Mouse (Mus musculus) heart, adult 18-20 months (tissue): ENCODE results near the gene Olfr605. TPM values are rescaled to one million over a fixed set of nuclear protein-coding genes. Genes with fewer than 3 reads are reported as not detected.
"Not testable (repeated sequence)": the region's sequence is repeated elsewhere in the genome, so short reads cannot be mapped to it uniquely, and the experiment has no call there.

Experiments
- DNase-seq, 2 experiments: peaks; one replicate each; pipeline ENCODE4 v3.0.0; 2021 to 2022; ENCODE audit warnings: mixed read lengths in 1 of 2
- long read RNA-seq, 2 experiments: library from polyadenylated mRNA; stranded (forward); transcript quantifications; one replicate each; pipeline ENCODE4 v2.0.0; 2021
- microRNA-seq, 2 experiments: library from miRNA; unstranded; fragments of <30 nt; microRNA quantifications; one replicate each; pipeline ENCODE4 v1.2.0; 2022
- total RNA-seq, 2 experiments: library from RNA; stranded (reverse); gene quantifications; 2 replicates each; pipeline ENCODE4 v1.2.3; 2021

Gene Olfr605
- not detected for total RNA-seq
- long read RNA-seq, experiment 1, result 0 reads
- long read RNA-seq, experiment 2, result 0 reads

DNA sequence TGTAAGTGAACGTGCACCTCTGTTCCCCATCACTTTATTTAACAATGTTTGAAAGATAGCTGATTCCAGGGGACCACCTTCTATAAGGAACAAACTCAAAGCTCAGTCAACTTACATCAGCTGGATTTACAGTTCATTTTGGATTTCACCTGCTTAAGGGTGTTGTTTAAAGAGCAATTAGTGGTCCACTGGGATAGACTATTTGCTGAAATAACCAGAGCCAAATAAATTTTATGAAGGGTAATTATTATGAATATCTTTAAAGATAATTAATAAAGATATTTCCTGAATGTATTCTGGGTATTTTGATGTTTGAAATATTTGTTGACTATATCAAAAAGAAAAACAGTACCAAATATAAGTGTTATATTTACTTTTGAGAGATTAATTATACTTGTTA, at the start of gene Olfr605:
TSS of gene Olfr605 (minus strand) at position 101 of the 400 bp plus-strand sequence.
- no peak for DNase-seq

DNA sequence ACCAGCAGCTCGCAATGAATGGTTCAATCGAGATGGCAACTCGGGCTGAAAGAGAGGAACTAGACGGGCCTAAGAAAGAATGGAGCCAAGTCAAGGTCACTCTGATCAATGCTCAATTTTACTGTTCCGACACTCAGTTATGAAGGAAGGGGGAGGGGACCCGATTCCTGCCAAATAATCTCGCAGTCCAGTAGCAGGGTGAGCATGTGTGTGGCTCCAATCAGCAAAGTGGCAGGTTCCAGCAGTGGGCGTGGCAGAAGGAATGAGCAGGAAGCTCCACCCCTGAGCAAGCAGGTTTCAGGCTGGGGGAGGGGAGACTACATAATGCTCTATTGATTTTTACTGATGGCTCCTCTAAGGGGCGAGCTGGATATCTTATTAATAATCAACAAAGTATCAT, 31.9 kb upstream of the Olfr605 start:
- DNase-seq, result not testable (repeated sequence)

DNA sequence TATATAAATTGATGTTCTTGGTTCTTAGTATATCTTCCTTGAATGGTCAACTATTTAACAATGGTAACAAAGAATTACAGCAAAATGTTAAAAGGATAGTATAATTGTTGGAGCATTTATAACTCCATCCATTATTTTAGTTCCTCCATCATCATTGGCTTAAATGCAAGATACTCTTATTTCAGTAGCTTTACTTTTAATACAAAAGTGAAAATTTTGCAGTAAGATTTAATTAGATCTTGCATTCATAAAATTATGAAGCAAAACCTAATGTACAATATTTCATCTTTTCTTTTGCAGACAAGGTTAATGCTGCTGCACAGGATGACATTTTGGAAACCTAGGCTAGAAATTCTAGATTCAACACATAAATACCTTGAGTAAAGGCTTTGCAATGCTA, 24.3 kb upstream of the Olfr605 start, which contains the start of gene Olfr608:
TSS of gene Olfr608 (plus strand) at position 301 of the 400 bp plus-strand sequence.
- no peak for DNase-seq

DNA sequence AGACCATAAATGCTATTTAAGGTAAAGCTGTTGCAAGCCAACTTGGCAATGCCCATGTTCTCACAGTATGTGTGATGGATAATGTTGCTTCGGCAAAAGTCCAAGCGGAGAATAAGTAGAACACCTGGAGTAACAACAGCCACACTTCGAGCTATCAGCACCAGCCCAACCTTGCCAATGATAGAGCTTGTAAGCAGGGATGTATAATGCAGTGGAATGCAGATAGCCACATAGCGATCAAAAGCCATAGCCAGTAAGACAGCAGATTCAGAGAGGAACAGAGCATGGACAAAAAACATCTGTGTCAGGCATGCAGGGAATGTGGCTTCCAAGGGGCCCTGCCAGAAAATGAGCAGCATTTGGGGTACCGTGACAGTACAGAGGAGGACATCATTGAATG, 15.4 kb upstream of the Olfr605 start:
- no peak for DNase-seq

DNA sequence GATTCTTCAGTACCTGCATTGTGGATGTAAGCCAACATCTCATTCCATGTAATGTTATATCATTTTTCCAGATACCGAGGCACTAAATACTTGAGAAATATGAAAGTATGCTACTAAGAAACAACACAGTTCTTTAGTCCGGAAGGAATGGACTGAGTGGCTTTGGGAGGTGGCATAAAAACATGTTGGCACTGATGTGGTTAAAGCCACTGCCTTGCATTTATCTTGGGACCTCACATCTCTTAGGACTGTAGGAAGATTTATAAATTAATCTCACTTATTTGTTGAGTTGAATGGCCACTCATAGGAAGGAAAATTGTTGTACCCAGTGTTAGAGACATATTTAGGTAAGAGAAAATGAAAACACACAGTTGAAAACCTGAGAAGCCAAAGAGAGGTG, 3.5 kb upstream of the Olfr605 start, which contains the start of gene Olfr606:
TSS of gene Olfr606 (plus strand) at position 301 of the 400 bp plus-strand sequence.
- no peak for DNase-seq

DNA sequence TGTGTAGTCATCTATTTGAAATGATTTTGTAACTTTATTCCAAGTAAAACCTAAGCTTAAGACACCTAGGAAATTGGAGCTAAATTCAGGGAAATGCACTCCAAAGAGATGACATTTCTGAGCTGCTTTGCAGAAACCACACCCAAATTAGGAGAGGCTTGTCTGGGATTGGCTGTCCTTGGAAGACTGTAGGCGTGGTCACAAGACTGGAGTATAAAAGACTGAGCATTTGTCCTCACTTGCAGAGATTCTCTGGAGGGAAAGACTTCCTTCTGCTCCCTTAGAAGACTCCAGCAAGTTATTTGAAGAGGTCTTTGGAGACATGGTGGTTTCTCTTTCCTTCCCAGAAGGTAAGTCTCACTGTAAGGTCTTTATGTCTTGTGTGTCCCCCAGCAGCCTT, 30.5 kb downstream of the Olfr605 start, which contains the start of gene Usp17lc:
TSS of gene Usp17lc (plus strand) at position 301 of the 400 bp plus-strand sequence.
- DNase-seq, result not testable (repeated sequence)

DNA sequence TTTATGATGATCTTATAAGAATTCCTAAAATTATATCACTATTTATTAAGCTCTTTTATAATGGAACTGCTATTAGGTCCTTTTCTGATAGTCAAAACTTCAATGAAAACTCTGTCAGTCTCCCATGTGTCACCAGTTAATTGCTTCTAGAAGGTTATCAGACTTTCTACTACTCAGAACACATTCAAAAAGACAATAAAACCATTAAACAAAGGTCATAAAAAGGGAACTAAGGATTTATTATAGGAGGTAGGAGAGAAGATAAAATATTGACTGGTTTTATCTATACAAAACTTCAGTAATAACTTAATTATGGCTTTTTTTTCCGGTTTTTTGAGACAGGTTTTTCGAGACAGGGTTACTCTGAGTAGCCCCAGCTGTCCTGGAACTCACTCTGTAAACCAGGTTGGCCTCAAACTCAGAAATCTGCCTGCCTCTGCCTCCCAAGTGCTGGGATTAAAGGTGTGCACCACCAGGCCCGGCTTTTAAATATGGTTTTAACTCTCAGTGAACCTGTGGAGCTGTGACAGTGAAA, 38.7 kb downstream of the Olfr605 start:
- not testable (repeated sequence) for DNase-seq

DNA sequence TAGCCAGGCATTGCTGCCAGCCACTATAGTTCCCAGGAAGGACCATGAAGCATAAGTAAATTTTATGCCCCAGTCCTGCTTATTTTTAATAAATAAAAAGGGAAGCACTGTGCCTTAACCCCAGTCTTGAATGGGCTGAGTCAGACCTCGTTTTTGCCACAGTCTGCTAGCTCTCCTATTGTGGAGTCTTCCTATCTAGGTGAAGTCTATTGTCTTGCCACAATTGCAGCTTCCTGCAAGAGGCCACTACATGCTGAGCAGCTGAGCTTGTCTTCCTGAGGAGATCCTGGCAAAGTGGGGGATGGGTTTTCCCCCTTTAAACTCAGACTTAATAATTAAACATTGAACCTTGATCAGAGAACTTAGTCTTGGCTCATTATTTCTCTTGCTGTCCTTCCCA, 46.3 kb downstream of the Olfr605 start:
- DNase-seq, result no peak

DNA sequence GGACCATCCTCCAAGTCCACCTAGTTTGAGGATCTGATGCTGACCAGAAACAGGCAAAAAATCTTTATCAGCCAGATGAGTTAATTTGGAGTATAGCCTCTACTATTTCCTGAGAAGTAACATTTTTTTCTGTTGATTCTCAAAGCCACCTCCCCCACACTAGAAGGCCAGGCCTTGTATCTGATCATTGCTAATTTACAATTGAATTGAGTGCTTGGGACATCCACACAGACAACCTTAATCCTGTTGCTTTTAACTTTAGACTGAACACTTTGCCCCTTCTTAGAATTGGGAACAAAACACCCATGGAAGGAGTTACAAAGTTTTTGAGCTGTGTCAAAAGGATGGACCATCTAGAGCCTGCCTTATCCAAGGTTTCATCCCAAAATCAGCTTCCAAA, 47.5 kb downstream of the Olfr605 start:
- DNase-seq, result no peak

Small RNAs within 50 kb of the gene (microRNA-seq; reads per million reads assigned to microRNA genes)
- 0 reads per million in 2 experiments for gene Gm25774

Other genes starting within 250 kb of the Olfr605 start
- gene Olfr593, start 233.6 kb downstream of the Olfr605 start, total RNA-seq, result not detected
- gene Olfr594, start 228.4 kb downstream of the Olfr605 start, total RNA-seq, result not detected
- not detected for gene Usp17ld, start 192.9 kb downstream of the Olfr605 start, total RNA-seq
- gene Olfr596, start 139.8 kb downstream of the Olfr605 start, total RNA-seq, result not detected
- gene Olfr597, start 129.1 kb downstream of the Olfr605 start, total RNA-seq, result not detected
- gene Olfr598, start 121.9 kb downstream of the Olfr605 start, total RNA-seq, result not detected
- gene Olfr599, start 109.5 kb downstream of the Olfr605 start, total RNA-seq, result not detected
- not detected for gene Olfr600, start 95.8 kb downstream of the Olfr605 start, total RNA-seq
- gene Olfr601, start 82.8 kb downstream of the Olfr605 start, total RNA-seq, result not detected
- not detected for gene Olfr603, start 59.3 kb downstream of the Olfr605 start, total RNA-seq
- gene Usp17lc, start 30.4 kb downstream of the Olfr605 start, total RNA-seq, result not detected
- gene Olfr606, start 3.6 kb upstream of the Olfr605 start, total RNA-seq, result not detected
- not detected for gene Olfr607, start 18.7 kb upstream of the Olfr605 start, total RNA-seq
- not detected for gene Olfr608, start 24.4 kb upstream of the Olfr605 start, total RNA-seq
- gene Olfr609, start 52.6 kb upstream of the Olfr605 start, total RNA-seq, result not detected
- gene Olfr610, start 66.7 kb upstream of the Olfr605 start, total RNA-seq, result not detected
- gene Olfr611, start 75.4 kb upstream of the Olfr605 start, total RNA-seq, result not detected
- not detected for gene Olfr612, start 97.3 kb upstream of the Olfr605 start, total RNA-seq
- gene Olfr613, start 102.6 kb upstream of the Olfr605 start, total RNA-seq, result not detected
- not detected for gene Olfr615, start 110.6 kb upstream of the Olfr605 start, total RNA-seq
- gene Olfr616, start 123.7 kb upstream of the Olfr605 start, total RNA-seq, result not detected
- gene Olfr617, start 127.6 kb upstream of the Olfr605 start, total RNA-seq, result not detected
- gene Olfr618, start 144.7 kb upstream of the Olfr605 start, total RNA-seq, result not detected
- not detected for gene Olfr619, start 155.1 kb upstream of the Olfr605 start, total RNA-seq
- gene Olfr620, start 167.1 kb upstream of the Olfr605 start, total RNA-seq, result not detected
- gene Olfr622, start 197.3 kb upstream of the Olfr605 start, total RNA-seq, result not detected
- not detected for gene Olfr623, start 218.3 kb upstream of the Olfr605 start, total RNA-seq
- not detected for gene Olfr624, start 225.8 kb upstream of the Olfr605 start, total RNA-seq
- gene Olfr625-ps1, start 237.3 kb upstream of the Olfr605 start, total RNA-seq, result not detected